Mouse (Mus musculus) testis, adult 2 months (tissue): Measurements from ENCODE around the gene Ube2g2. TPM values are rescaled to one million over a fixed set of nuclear protein-coding genes. Genes with fewer than 3 reads are reported as not detected.

Experiments used
- H3K27ac ChIP-seq: fragments of 200-500 bp; 2 replicates; pipeline ENCODE4 v1.5.1; 2012; ENCODE audit warnings: low read depth, low read length; ENCODE audit not compliant: control insufficient read depth, insufficient read depth
- H3K27me3 ChIP-seq: fragments of 200-500 bp; 2 replicates; pipeline ENCODE4 v1.6.1; 2012; ENCODE audit warnings: mild to moderate bottlenecking, low read length, moderate library complexity; ENCODE audit not compliant: control insufficient read depth, insufficient read depth
- H3K36me3 ChIP-seq: fragments of 200-500 bp; 2 replicates; pipeline ENCODE4 v1.6.1; 2012; ENCODE audit warnings: mild to moderate bottlenecking, low read length; ENCODE audit not compliant: control insufficient read depth, insufficient read depth
- H3K4me1 ChIP-seq: fragments of 200-500 bp; 2 replicates; pipeline ENCODE4 v1.6.1; 2012; ENCODE audit warnings: low read length; ENCODE audit not compliant: control insufficient read depth, insufficient read depth
- H3K4me3 ChIP-seq: fragments of 200-500 bp; 2 replicates; pipeline ENCODE4 v1.5.1; 2012; ENCODE audit warnings: low read depth, mild to moderate bottlenecking, low read length, moderate library complexity, mixed read lengths; ENCODE audit not compliant: control insufficient read depth
- CTCF ChIP-seq: fragments of 200-500 bp; IDR thresholded peaks from 2 replicates; pipeline ENCODE4 v1.5.1; 2012; ENCODE audit warnings: low read depth, mild to moderate bottlenecking, inconsistent platforms, low read length, moderate library complexity; ENCODE audit not compliant: control insufficient read depth, insufficient read depth, insufficient replicate concordance
- POLR2A ChIP-seq: fragments of 200-500 bp; IDR thresholded peaks from 2 replicates; pipeline ENCODE4 v1.6.1; 2012; ENCODE audit warnings: low read depth, mild to moderate bottlenecking, inconsistent platforms, low read length, moderate library complexity; ENCODE audit not compliant: control insufficient read depth
- polyA plus RNA-seq: library from polyadenylated mRNA; depleted of rRNA; stranded (reverse); fragments of >200 nt; gene quantifications from 2 replicates; pipeline ENCODE4 v1.2.3, GENCODE M21; 2012

The Ube2g2 gene
- polyA plus RNA-seq, 1 experiment = 66.1 TPM

DNA sequence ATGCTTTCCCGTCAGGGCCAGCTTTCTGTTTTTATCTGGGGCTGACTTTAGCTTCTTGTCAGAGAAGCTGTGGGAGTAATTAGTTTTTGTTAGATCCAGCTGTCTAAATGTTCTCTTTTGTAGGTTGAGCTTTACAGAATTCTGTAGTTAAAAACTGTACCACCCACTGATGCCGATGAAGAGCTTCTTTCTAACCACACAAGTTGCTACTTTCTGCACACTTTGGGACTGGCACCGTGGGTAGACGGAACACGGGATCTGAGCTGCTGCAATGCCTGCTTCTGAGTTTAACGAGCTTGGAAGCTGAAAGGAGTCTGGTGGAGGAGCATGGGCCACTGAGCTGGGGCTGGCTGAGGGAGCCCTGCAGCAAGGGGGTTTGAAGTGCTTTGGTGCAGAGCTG lies 30.5 kb upstream of the Ube2g2 start:
- Histone ChIP-seq H3K27me3 (no peaks in the 10 kb centered on the region), H3K4me1 (peaks cover 2% of the 10 kb centered on the region), H3K27ac (no peak overlapping the region), H3K4me3 (no peak overlapping the region), H3K36me3 (no peaks in the 10 kb centered on the region; the same call in none of the 2 replicates)
- TF ChIP-seq CTCF (no peak), POLR2A (no peak)

DNA sequence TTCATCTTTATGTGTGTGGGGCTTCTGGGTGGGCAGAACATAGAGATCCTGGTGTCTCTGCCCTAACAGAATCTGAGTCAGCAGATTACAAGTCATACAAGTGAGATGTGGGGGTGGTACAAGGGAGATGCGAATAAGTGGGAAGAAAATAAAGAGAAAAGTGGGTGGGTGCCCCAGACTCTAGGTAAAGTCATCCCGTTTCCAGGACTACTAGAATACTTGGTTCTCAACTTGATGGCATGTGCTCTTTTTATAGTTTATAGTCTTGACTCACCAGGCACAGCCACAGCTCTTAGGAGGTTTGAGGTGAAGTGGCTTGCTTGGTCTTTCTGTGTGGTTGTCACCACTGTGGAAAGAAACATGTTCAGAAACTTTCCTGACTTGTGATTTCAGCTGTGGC lies 26.0 kb upstream of the Ube2g2 start:
- H3K4me3 ChIP-seq = no peak overlapping the region
- TF ChIP-seq CTCF = no peak
- no peak for TF ChIP-seq POLR2A
- no peak overlapping the region for H3K27ac ChIP-seq
- peaks cover 2% of the 10 kb centered on the region for H3K4me1 ChIP-seq
- no peaks in the 10 kb centered on the region for H3K27me3 ChIP-seq
- no peaks in the 10 kb centered on the region; the same call in none of the 2 replicates for H3K36me3 ChIP-seq

DNA sequence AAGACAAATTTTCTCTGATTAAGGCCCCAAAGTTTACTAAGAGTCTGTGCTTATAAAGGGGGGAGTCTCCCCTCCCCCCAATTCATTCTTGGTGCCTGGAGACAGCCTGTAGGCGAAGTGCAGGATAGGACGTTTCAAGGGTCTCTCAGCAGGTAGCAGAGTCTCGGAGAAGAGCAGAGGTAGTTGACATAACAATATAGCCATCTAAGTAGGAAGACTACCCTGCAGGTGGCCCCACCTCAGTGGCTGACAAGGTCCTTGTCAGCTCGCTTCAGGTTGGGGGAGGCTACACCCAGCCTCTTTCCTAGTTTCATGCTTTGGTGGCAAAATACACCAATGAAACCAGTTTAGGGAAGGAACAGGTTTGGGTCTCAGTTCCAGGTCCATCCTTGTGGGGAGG lies 19.1 kb upstream of the Ube2g2 start:
- no peaks in the 10 kb centered on the region for H3K36me3 ChIP-seq
- H3K27me3 ChIP-seq = no peaks in the 10 kb centered on the region
- no peak overlapping the region for H3K27ac ChIP-seq
- TF ChIP-seq CTCF (no peak), POLR2A (no peak)
- H3K4me1 ChIP-seq = peaks cover 24% of the 10 kb centered on the region
- no peak overlapping the region for H3K4me3 ChIP-seq

DNA sequence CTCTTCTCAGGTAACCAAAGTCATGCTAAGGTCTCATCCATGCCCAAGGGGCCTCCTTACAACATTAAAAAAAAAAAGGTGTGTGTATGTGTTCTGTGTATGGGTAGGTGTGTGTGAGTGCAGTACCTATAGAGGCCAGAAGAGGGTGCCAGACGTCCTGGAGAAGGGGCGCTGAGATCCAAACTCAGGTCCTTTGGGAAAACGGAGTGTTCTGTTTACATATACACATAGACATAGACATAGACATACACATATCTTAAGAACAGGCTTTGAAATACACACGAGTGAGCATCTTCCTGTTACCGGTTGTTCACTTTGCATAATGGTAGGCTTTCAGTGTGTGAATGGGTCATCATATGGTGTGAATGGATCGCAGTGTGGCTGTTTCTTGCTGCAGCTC lies 18.0 kb upstream of the Ube2g2 start:
- Histone ChIP-seq H3K36me3 (peaks cover 2% of the 10 kb centered on the region; the same call in 1 of the 2 replicates), H3K27me3 (no peaks in the 10 kb centered on the region), H3K4me3 (no peak overlapping the region), H3K27ac (no peak overlapping the region), H3K4me1 (peaks cover 24% of the 10 kb centered on the region)
- TF ChIP-seq CTCF = peak; percentile 61; the same call in 1 of the 2 replicates
- no peak for TF ChIP-seq POLR2A

DNA sequence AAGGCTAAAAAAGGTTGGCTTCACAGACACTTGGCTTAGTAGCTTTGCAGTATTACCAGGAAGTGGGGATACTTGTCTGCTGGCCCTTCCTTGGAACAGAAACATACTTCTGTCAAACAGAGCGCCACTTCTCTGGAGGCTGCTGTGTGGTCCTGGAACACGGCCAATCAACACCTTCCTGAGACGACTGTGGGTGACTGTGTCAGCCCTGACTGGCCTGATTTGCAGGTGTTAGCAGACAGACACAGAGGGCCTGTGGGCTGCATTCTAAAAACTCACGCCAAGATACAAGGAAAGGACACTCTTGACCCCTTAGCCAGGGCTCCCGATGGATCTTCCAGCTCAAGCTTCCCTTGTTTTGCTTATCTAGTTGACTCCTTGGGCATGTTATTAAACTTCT lies 17.1 kb upstream of the Ube2g2 start:
- Histone ChIP-seq H3K27me3 (no peaks in the 10 kb centered on the region), H3K36me3 (peaks cover 2% of the 10 kb centered on the region; the same call in 1 of the 2 replicates), H3K4me3 (no peak overlapping the region), H3K27ac (peak overlapping the region; percentile 91), H3K4me1 (peaks cover 24% of the 10 kb centered on the region)
- TF ChIP-seq POLR2A (no peak), CTCF (no peak)

DNA sequence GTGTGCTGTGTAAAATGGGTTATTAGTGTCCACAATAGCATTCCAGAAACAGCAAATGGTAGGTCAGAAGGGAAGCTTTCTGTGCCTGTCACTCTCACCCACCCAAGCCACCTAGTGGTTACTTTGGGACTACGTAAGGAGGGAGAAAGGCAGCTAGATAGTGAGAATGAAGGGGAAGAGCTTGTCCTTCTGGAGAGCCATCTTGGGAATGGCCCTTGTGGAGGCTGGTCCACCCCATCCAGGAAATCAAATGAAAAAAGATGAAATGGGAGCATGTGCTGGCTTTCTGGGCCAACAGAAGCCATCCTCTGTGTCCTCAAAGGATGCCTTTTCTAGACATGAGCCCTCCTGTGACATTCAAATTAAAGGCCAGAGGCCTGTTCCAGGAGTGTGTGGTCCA lies 16.7 kb upstream of the Ube2g2 start:
- peaks cover 3% of the 10 kb centered on the region for H3K36me3 ChIP-seq
- peak overlapping the region; percentile 86 for H3K4me3 ChIP-seq
- peak overlapping the region; percentile 91 for H3K27ac ChIP-seq
- TF ChIP-seq CTCF = peak; percentile 6; the same call in 1 of the 2 replicates
- no peak for TF ChIP-seq POLR2A
- no peaks in the 10 kb centered on the region for H3K27me3 ChIP-seq
- peaks cover 24% of the 10 kb centered on the region for H3K4me1 ChIP-seq

DNA sequence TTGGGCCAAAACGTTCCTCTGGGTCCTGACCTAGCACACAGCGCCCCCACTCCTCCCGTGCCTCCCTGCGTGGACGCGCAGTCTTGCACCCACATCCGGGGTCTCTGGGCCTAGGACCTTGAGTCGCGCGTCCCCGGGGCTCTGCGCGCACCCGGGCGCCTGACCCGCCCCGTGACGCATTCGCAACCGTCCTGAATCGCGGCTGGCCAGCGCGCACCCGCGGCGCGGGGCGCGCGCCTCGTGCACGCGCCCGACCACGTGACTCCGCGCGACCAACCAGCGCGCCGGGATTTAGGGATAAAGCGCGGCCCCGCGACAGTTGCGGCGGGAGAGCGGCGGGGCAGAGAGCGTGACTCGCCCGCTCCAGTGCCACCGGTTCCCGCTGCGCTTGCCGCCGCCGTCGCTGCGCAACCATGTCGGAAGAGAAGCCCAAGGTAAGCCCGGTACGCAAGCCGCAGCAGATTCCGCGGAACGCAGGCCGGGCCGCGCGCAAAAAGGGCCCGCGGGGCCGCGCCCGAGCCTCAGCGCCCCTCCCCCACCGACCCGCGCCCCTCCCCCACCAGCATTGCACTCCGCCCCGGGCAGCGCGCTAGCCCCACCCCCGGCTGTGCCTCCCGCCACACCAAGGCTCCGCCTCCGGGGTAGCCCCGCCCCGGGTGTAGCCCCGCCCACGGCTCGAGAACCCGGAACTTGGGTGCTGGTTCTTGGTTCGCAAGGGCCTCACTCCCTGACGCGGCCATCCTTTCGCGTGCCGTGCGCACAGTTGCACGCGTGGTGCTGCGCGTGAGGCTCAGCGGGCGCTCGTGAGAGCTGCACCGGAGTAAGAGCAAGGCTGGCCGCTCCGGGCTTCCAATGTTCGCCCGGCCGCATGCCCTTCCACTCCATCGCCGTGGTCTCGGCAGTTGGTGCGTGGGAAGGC lies 15.9 kb upstream of the Ube2g2 start, which contains the start of the genes Sumo3 and Gm49325:
Gene Sumo3 (plus strand): TSS at position 190 of the 919 bp plus-strand sequence.
Gene Gm49325 (plus strand): TSS at position 290 of the 919 bp plus-strand sequence.
- TF ChIP-seq POLR2A (peak; percentile 64; the same call in 1 of the 2 replicates), CTCF (no peak)
- Histone ChIP-seq H3K4me3 (peak within 1 kb of the TSS; percentile 91), H3K4me1 (peaks cover 24% of the 10 kb centered on the region), H3K36me3 (peaks cover 3% of the 10 kb centered on the region), H3K27ac (peak within 1 kb of the TSS; percentile 91), H3K27me3 (no peaks in the 10 kb centered on the region)
